8 mouse cellular contexts compared by ENCODE assay signal in the genomic region with DNA sequence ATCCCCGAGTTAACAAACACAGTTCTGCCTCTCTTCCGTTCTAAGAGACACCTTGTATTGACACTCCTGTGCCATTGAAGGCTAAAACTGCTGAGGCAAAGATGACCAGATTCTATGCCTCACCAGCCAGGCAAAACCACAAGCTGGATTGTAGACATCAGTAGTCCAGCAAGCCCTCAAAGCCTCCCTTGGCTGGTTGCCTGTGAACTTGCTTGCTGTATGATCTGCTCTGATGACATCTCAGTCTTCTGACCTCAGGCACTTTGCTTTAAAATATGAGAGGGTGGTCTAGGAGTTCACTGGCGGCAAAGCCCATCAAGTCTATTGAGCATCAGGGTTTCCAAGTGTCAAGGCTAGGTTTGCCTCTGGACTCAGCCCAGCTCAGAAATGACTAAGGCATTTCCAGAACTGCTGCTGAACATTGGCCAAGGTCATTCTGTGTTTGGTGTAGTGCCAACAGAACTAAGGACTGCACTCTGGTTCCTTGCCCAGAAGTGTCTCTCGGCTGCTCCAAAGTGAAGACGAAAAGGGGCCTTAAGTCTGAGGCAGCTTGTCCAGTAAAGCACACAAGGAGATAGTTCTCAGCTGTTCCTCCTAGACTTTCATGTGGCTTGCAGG.
DNase-seq lines count a peak whose midpoint lies in the region; ATAC-seq and TF ChIP-seq lines count a peak whose summit lies in the region.

No protein-coding gene starts in this region.

- no peak overlapping the region for H3K4me2 ChIP-seq in intestine, embryonic 16.5 days (ENCODE audit: low read depth, low read length)
- no peak overlapping the region for H3K4me2 ChIP-seq in intestine, postnatal 0 days (replicated peaks; ENCODE audit: low read depth)
- H3K4me2 ChIP-seq in lung, embryonic 14.5 days = no peak overlapping the region

- H3K27me3 ChIP-seq in intestine, embryonic 16.5 days (replicated peaks; ENCODE audit: control insufficient read depth, insufficient read depth, low read length) = no peaks in the 10 kb centered on the region
- H3K27me3 ChIP-seq in intestine, postnatal 0 days (replicated peaks; ENCODE audit: control insufficient read depth, insufficient read depth, low read length) = no peaks in the 10 kb centered on the region
- H3K27me3 ChIP-seq in lung, embryonic 14.5 days (ENCODE audit: insufficient read depth, low read length) = no peaks in the 10 kb centered on the region

- H3K4me1 ChIP-seq in intestine, embryonic 16.5 days (ENCODE audit: control insufficient read depth, insufficient read depth, low read length) = peaks cover 5% of the 10 kb centered on the region; the same call in 1 of the 2 replicates
- no peaks in the 10 kb centered on the region for H3K4me1 ChIP-seq in intestine, postnatal 0 days (replicated peaks; ENCODE audit: control insufficient read depth, insufficient read depth, low read length)
- peaks cover 28% of the 10 kb centered on the region for H3K4me1 ChIP-seq in lung, embryonic 14.5 days (ENCODE audit: insufficient read depth)

- no peak overlapping the region for H3K9ac ChIP-seq in intestine, embryonic 16.5 days (ENCODE audit: low read depth, low read length)
- no peak overlapping the region for H3K9ac ChIP-seq in intestine, postnatal 0 days (ENCODE audit: low read depth, low read length)
- no peak overlapping the region for H3K9ac ChIP-seq in lung, embryonic 14.5 days

- H3K27ac ChIP-seq in intestine, embryonic 16.5 days (ENCODE audit: low read length) = no peak overlapping the region
- no peak overlapping the region for H3K27ac ChIP-seq in intestine, postnatal 0 days (ENCODE audit: low read depth, low read length)
- H3K27ac ChIP-seq in lung, embryonic 14.5 days (ENCODE audit: low read depth) = peak overlapping the region; percentile 75

- 65% methylated on average over 5 of the region's 5 CpGs for WGBS in intestine, embryonic 16.5 days
- WGBS in intestine, postnatal 0 days = 69% methylated on average over 5 of the region's 5 CpGs
- 46% methylated on average over 5 of the region's 5 CpGs for WGBS in lung, embryonic 14.5 days

- H3K4me3 ChIP-seq in intestine, embryonic 16.5 days (ENCODE audit: low read length) = no peak overlapping the region
- H3K4me3 ChIP-seq in intestine, postnatal 0 days (ENCODE audit: low read depth, low read length) = no peak overlapping the region
- no peak overlapping the region for H3K4me3 ChIP-seq in lung, embryonic 14.5 days (ENCODE audit: low read depth, low read length)

- no peaks in the 10 kb centered on the region for H3K36me3 ChIP-seq in intestine, embryonic 16.5 days (ENCODE audit: control insufficient read depth, insufficient read depth, low read length)
- H3K36me3 ChIP-seq in intestine, postnatal 0 days (ENCODE audit: control insufficient read depth, insufficient read depth) = no peaks in the 10 kb centered on the region
- H3K36me3 ChIP-seq in lung, embryonic 14.5 days (ENCODE audit: insufficient read depth) = no peaks in the 10 kb centered on the region

- H3K9me3 ChIP-seq in intestine, embryonic 16.5 days (ENCODE audit: control insufficient read depth, low read length) = no peaks in the 10 kb centered on the region
- no peaks in the 10 kb centered on the region for H3K9me3 ChIP-seq in intestine, postnatal 0 days (ENCODE audit: control insufficient read depth)
- no peaks in the 10 kb centered on the region for H3K9me3 ChIP-seq in lung, embryonic 14.5 days (ENCODE audit: low read depth, low read length)

- peak; percentile 92 to 97 for DNase-seq in adrenal gland, adult (ENCODE audit: inconsistent age in 2 of 2, low spot score in 1 of 2)
- DNase-seq in heart, adult 9 months (ENCODE audit: low spot score in 2 of 2) = peak; percentile 55 to 77
- peak; percentile 97 for DNase-seq in lung, embryonic 14.5 days
- DNase-seq in T-cell, adult 2 months (ENCODE audit: low spot score) = no peak
- DNase-seq in neural tube, embryonic 10.5 days (ENCODE audit: extremely low spot score, low spot score) = no peak

- peak; percentile 55 for ATAC-seq in intestine, embryonic 16.5 days
- ATAC-seq in intestine, postnatal 0 days = no peak
- ATAC-seq in lung, embryonic 14.5 days (ENCODE audit: insufficient read depth) = peak; percentile 87
- ATAC-seq in erythroid progenitor cell, adult 5-6 weeks (replicated peaks; ENCODE audit: low FRiP score, poor library complexity, severe bottlenecking) = no peak

- TF ChIP-seq CTCF in intestine, postnatal 0 days (IDR thresholded peaks at IDR 0.05; ENCODE audit: low read depth) = no peak
- TF ChIP-seq CTCF in lung, embryonic 14.5 days (IDR thresholded peaks at IDR 0.05; ENCODE audit: low read depth) = no peak

Comparison
In these comparisons a context has a peak if more than half of its experiments do, and no peak if none do; other contexts are left out.
1. ATAC-seq: peak in intestine, embryonic 16.5 days (single experiment) and lung, embryonic 14.5 days (single experiment); none in intestine, postnatal 0 days (single experiment) and erythroid progenitor cell, adult 5-6 weeks (single experiment).
2. DNase-seq: peak in adrenal gland, adult (2 of 2), heart, adult 9 months (2 of 2) and lung, embryonic 14.5 days (single experiment); none in T-cell, adult 2 months (single experiment) and neural tube, embryonic 10.5 days (single experiment).